Mouse (Mus musculus) heart, postnatal 25 days (tissue): ENCODE results near the gene 1700029H14Rik. TPM values are rescaled to one million over a fixed set of nuclear protein-coding genes. Genes with fewer than 3 reads are reported as not detected.

Experiments used
- DNase-seq: peaks from one replicate; pipeline ENCODE4 v3.0.0; 2022; ENCODE audit warnings: low spot score
- intact Hi-C: fragments of 180-260 bp; cut with DNase I; formaldehyde crosslinking; loops from one replicate; pipeline ENCODE4 v1.15.1; 2025
- total RNA-seq, 2 experiments: library from RNA; stranded (reverse); gene quantifications; 2 replicates each; pipeline ENCODE4 v1.2.3; 2021

Gene 1700029H14Rik
- total RNA-seq, 2 experiments from 2014 or later: not detected

- no peak for DNase-seq
- intact Hi-C loops: no loop called here
Observed at GRCm38 (mm10) chr8:13513556-13514370, 48.5 kb downstream of the 1700029H14Rik start.

DNA sequence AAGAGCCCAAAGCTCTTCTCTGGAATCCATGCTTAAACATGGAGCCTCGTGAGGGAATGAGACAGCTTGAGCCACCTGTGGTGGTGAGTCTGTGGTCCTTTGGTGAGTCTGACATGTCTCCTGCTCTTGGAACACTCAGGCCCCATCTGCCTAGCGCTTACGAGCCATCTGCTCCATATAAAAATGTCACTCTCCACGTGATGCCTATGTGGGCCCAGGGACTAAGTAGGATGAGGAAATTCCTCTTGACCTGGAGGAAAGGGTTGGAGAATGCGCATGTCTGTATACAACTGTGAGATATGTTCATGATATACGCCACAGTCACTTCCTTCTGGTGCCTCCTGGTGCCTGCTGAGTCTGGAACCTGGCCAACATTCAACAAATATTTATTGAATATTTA, 49.6 kb downstream of the 1700029H14Rik start:
- no peak for DNase-seq
- intact Hi-C loops: no loop called here

DNA sequence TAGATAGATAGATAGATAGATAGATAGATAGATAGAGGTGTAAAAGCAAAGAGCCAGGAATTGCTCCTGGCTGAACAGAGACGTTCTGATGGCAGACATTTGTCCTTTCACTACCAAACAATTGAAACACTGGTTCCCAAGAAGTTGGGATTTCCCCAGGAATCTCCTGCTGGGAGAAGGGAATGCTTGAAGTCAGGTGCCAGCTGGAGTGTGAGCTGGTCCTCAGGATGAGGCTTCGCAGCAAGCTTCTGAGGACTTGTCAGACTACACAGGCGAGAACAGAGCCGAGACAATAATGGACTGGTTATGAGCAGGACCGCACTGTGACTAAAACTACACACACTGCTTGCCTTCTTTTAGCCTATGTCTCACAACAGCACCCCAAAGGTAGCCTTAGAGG, 50.2 kb downstream of the 1700029H14Rik start:
- no peak for DNase-seq
- intact Hi-C loops: no loop called here

- intact Hi-C loops: no loop called here
- no peak for DNase-seq
Observed at GRCm38 (mm10) chr8:13507284-13507937, 54.9 kb downstream of the 1700029H14Rik start.

DNA sequence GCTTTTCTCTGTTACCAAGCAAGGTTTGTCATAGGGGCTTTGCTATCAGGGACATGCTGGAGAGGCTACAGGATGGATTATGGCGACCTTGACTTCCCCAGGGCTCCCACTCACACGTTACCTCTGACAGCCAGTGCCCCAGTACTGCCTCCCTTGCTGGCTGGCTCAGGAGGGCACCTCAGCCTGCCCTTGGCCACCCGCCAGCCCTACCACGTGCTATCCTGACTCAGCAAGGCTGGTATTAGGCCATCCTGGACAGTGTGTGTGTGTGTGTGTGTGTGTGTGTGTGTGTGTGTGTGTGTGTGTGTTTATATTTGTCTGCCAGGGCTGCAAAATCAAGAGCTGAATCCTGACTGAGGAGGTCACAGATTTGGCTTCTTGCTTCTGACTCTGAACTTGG, 55.4 kb downstream of the 1700029H14Rik start:
- intact Hi-C loops: no loop called here
- no peak for DNase-seq

- intact Hi-C loops: no loop called here
Observed at GRCm38 (mm10) chr8:13504894-13505674, 57.2 kb downstream of the 1700029H14Rik start.

DNA sequence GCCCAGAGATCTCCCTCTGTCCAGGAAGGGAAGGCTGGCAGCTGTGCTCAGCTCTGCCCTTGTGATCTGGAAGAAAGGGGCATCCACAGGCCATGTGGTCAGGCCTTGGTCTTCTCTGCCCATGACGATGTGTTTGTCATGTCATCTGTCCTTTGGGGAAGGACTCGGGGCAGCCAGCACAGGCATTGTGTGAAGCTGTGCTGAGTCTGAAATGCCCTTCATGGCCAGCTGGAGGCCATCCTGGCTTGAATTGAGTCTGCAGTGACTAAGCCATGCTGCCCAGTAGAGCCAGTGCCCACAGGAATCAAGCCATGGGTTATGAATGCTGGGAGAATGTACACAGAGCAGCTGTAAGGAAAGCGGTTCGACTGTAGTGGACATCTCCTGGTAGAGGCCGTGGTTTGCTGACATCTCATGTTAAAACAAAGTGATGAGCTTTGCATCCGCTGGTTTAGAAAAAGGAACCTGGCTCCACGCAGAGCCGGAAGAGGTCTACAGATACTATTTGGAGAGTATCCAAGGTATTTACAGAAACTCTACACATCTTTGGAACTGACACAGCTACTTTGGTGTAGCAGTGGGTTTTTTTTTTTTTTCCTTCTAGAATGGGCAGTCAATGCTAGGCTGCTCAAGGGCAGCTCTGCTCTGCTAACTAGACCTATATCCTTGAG, 58.2 kb downstream of the 1700029H14Rik start:
- intact Hi-C loops: no loop called here
- no peak for DNase-seq

More at GRCm38 (mm10) chr8:13504894-13505674, 57.2 kb downstream of the 1700029H14Rik start:
- no peak for DNase-seq

DNA sequence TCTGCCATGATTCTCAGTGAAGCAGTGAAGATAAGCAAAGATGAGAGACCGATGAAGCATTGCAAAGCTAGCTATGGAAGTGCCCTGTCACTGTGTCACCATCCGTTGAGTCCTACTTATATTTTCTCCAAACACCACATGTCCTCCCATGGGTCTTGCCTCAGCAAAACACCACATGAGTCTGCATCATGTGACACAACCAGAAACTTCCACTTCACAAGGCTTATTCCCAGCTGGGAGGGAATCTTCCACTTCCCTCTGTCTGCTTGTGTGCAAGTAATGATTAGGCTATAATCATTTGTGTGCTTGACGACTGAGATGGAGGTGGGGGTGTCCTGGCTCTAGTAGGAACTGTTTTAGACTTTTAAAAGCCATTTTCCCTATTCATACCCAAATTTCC, 61.0 kb downstream of the 1700029H14Rik start:
- intact Hi-C loops: no loop called here
- DNase-seq: no peak

Other genes with a start within 250 kb of the 1700029H14Rik start
- gene Tfdp1, start 223.7 kb downstream of the 1700029H14Rik start, total RNA-seq: 10 to 100 TPM; 37.2 to 40.7 TPM
- gene Atp4b, start 165.6 kb downstream of the 1700029H14Rik start, total RNA-seq: not detected
- gene Grk1, start 157.4 kb downstream of the 1700029H14Rik start, total RNA-seq: under 1 TPM; 0.03 TPM
- 1 to 10 TPM; 7.3 to 9.3 TPM for gene Tmem255b, start 127.3 kb downstream of the 1700029H14Rik start, total RNA-seq
- 100 to 1,000 TPM; 123 to 126 TPM for gene Gas6, start 68.0 kb downstream of the 1700029H14Rik start, total RNA-seq
- 10 to 100 TPM; 14.8 to 19.8 TPM for gene Rasa3, start 115.1 kb upstream of the 1700029H14Rik start, total RNA-seq
- gene Cfap97d2, start 143.4 kb upstream of the 1700029H14Rik start, total RNA-seq: not detected
- 10 to 100 TPM; 29.0 to 31.6 TPM for gene Cdc16, start 195.2 kb upstream of the 1700029H14Rik start, total RNA-seq
- gene Upf3a, start 223.2 kb upstream of the 1700029H14Rik start, total RNA-seq: 10 to 100 TPM in 1 of 2 experiments, 1 to 10 TPM in 1; 8.6 to 10.4 TPM